Mouse (Mus musculus) lung, postnatal 0 days (tissue): ENCODE data around the gene Enpp3.

Source experiments
- CTCF ChIP-seq: IDR thresholded peaks from 2 replicates; pipeline ENCODE4 v1.5.1; 2016; ENCODE audit warnings: antibody characterized with exemption, mild to moderate bottlenecking
- EP300 ChIP-seq: IDR thresholded peaks from 2 replicates; pipeline ENCODE4 v1.6.1; 2016; ENCODE audit warnings: antibody characterized with exemption, mild to moderate bottlenecking, control low read depth

DNA sequence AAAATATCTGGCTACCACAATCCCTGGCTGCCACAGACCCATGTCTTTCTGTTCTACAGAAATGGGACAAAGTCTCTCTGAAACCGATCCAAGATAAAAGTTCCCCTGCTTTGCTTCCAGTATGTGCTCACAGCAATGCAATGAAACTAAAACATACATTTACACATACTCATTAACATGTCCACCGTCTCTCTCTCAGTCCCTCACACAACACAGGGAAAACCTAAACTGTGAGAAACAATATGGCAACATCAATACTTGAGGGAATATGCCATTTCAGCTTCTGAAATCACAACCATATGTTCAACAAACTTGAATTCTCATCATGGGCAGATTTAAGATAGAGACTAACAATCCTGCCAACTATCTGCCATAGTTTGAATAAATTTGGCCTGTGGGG lies 117.4 kb downstream of the Enpp3 start:
- TF ChIP-seq CTCF = no peak
- TF ChIP-seq EP300 = no peak
